Mouse (Mus musculus): Measurements from ENCODE around the gene Actn3. TPM values are rescaled to one million over a fixed set of nuclear protein-coding genes. Genes with fewer than 3 reads are reported as not detected.

Actn3 gene
- polyA plus RNA-seq, 1 experiment from 2014 or later: 9.9 TPM

DNA sequence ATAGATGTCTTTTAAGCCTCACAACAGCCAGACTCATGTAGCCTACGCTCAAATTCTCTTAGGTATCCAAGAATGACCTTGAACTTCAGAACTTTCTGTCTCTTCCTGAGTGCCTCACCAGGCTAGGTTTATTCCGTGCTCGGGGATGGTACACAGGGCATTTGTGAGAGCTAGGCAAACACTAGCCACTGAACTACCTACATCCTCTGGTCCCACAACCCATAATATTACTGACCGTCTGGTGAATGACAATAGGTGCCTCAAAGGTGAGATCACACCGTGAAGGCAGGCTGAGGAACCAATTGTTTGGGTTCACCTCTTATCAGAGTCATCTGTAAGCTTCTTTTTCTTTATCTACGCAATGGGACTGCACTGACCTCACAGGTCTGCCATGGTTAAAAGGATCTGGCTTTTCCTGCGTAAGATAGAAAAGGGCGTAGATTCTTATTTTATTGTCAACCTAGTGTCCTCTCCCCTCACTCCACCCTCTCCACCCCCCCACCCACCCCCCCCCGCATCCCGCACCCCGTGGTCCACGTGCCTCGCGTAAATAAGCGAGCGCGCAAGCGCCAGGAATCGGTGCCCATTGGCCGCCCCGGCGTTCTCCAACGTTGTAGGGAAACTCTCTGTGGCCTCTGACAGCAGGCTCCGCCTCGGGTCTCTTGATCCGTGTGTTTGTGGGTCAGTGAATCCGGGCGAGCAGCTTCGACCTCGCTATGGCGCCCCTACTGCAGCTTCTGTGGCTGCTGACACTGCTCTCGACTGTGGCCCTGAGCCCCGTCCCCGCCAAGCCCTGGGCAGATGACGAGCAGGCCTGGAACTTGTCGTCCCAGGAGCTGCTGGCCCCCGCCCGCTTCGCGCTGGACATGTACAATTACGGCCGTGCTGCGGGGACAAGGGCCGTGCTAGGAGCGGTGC, 22.9 kb downstream of the Actn3 start, which contains the start of gene Ctsf:
Ctsf (plus strand) TSS at position 579 of the 918 bp plus-strand sequence.
- peak within 1 kb of the TSS; percentile 82 for H3K27ac ChIP-seq
- H3K36me3 ChIP-seq: no peaks in the 10 kb centered on the region

DNA sequence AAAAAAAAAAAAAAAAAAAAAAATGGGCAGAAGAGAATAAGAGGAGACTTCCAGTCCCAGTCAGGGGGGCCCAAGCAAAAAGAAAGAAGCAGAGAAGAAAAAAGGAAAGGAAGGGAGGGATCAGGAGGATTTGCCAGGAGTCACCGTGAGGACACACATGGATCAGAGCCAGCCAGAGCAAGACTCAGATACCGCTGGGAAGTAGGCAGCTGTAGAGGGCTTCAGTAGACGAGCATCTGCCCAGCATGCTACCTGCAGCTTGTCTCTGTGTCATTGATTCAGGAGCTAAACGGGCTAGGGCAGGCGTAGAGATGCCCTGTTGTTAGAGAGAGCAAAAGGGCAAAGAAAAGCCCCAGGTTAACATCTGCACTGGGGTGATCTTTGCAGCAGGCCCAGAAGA, 27.4 kb downstream of the Actn3 start:
- no peak for DNase-seq (ENCODE audit: low spot score)
- Histone ChIP-seq H3K4me3 (no peak overlapping the region), H3K27me3 (ENCODE audit: insufficient read depth, poor library complexity, severe bottlenecking) (peaks cover 12% of the 10 kb centered on the region; the same call in 1 of the 2 replicates), H3K9me3 (no peaks in the 10 kb centered on the region), H3K27ac (no peak overlapping the region), H3K36me3 (no peaks in the 10 kb centered on the region), H3K4me1 (peaks cover 9% of the 10 kb centered on the region)
- 41% methylated on average over 5 of the region's 5 CpGs for WGBS

More for the DNA sequence above, 22.9 kb downstream of the Actn3 start, which contains the start of gene Ctsf:
- WGBS: 3% methylated on average over 45 of the region's 45 CpGs
- peak; percentile 90 for DNase-seq (ENCODE audit: low spot score)
- H3K27me3 ChIP-seq (ENCODE audit: insufficient read depth, poor library complexity, severe bottlenecking): peaks cover 32% of the 10 kb centered on the region
- H3K4me1 ChIP-seq: peaks cover 16% of the 10 kb centered on the region
- H3K4me3 ChIP-seq: peak within 1 kb of the TSS; percentile 71
- H3K9me3 ChIP-seq: no peaks in the 10 kb centered on the region

DNA sequence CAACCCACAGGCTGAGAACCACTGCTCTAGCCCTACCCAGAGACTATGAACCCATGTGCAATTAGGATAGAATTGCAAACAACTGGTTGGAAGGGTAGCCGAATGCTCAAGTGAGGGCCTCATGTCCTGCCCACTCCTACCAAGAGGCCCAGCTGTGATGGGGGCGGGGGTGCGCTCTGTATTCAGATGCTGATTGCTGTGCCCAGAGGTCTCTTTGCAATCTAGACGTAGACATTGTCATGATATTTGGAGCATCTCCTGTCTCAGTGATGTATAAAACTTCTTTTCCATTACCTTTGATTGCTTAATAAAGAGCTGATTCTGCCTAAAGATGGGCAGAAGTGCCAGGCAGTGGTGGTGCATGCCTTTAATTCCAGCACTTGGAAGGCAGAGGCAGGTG, 27.9 kb downstream of the Actn3 start:
- no peak for DNase-seq (ENCODE audit: low spot score)
- peaks cover 12% of the 10 kb centered on the region; the same call in 1 of the 2 replicates for H3K27me3 ChIP-seq (ENCODE audit: insufficient read depth, poor library complexity, severe bottlenecking)
- WGBS: 49% methylated on average over 4 of the region's 4 CpGs
- no peak overlapping the region for H3K27ac ChIP-seq
- no peaks in the 10 kb centered on the region for H3K9me3 ChIP-seq
- H3K4me1 ChIP-seq: peaks cover 5% of the 10 kb centered on the region
- H3K36me3 ChIP-seq: no peaks in the 10 kb centered on the region
- H3K4me3 ChIP-seq: no peak overlapping the region

DNA sequence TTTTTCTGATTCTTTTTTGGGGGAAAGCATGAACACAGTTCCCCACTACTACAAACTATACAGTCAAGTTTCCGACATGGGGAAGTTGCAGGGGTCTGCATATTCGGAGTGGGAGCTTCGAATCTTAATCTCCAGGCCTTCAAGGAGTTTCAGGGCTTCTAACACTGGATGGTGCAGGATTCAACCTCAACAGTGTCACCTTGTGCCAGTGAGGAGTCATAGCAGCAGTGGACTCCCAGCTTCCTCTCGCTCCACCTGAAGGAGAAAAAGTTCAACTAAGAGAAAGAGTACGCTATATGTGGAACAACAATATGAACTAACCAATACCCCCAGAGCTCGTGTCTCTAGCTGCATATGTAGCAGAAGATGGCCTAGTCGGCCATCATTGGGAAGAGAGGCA, 30.2 kb downstream of the Actn3 start:
- no peak overlapping the region for H3K27ac ChIP-seq
- no peaks in the 10 kb centered on the region for H3K36me3 ChIP-seq
- no peaks in the 10 kb centered on the region for H3K4me1 ChIP-seq
- H3K9me3 ChIP-seq: no peaks in the 10 kb centered on the region
- WGBS: 26% methylated on average over 7 of the region's 7 CpGs
- peaks cover 13% of the 10 kb centered on the region; the same call in 1 of the 2 replicates for H3K27me3 ChIP-seq (ENCODE audit: insufficient read depth, poor library complexity, severe bottlenecking)
- no peak for DNase-seq (ENCODE audit: low spot score)
- H3K4me3 ChIP-seq: no peak overlapping the region

DNA sequence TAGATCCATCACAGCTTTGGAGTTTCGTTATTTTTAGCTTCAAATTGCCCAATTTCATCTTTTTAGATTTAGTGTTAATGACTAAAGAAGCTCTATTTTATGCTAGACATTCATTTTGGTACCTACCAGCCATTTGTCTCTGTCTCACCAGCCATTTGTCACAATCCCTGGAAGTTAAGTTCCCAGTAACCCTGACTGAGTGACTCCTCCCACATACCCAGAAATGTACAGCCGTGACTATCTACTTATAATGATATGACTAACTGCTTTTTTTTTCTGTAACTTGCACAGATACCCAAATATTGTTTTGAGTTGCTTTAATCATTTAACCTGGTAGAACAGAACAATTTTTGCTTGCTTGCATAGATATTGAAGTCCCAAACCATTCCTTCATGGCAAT, 31.9 kb downstream of the Actn3 start:
- H3K27me3 ChIP-seq (ENCODE audit: insufficient read depth, poor library complexity, severe bottlenecking): peaks cover 22% of the 10 kb centered on the region

GRCm38 (mm10) chr19:4842611-4843010, 35.1 kb downstream of the Actn3 start:
- H3K9me3 ChIP-seq: no peaks in the 10 kb centered on the region

More for the DNA sequence above, 31.9 kb downstream of the Actn3 start:
- Histone ChIP-seq H3K4me1 (no peaks in the 10 kb centered on the region), H3K36me3 (no peaks in the 10 kb centered on the region), H3K27ac (no peak overlapping the region), H3K4me3 (no peak overlapping the region), H3K9me3 (no peaks in the 10 kb centered on the region)
- no peak for DNase-seq (ENCODE audit: low spot score)
- 51% methylated on average over 2 of the region's 2 CpGs for WGBS

DNA sequence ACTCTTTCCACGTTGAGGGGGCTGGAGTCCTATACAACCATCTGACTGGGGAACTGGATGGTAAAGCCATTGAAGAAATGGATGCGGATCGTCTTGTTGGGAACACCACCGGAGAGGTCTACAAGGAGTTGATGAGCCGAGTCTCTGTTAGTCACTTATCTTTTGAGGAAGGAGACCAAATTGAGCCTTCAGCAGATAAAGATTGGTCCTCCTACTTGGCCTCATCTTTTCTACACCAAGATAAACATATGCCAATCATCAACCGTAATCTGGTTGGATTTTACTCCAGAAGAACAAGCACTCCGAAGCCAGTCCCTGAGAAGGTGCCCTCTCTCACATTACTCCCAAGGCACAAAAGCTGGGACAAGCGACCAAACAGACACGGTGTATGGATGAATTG, 36.9 kb downstream of the Actn3 start:
- Histone ChIP-seq H3K27ac (no peak overlapping the region), H3K36me3 (0 out of 2 replicates have a peak, but pooled peaks cover 2% of the 10 kb centered on the region), H3K4me3 (no peak overlapping the region), H3K27me3 (ENCODE audit: insufficient read depth, poor library complexity, severe bottlenecking) (peaks cover 28% of the 10 kb centered on the region), H3K9me3 (no peaks in the 10 kb centered on the region), H3K4me1 (peaks cover 15% of the 10 kb centered on the region; the same call in 1 of the 2 replicates)
- no peak for DNase-seq (ENCODE audit: low spot score)
- WGBS: 73% methylated on average over 9 of the region's 9 CpGs

More at GRCm38 (mm10) chr19:4842611-4843010, 35.1 kb downstream of the Actn3 start:
- no peak for DNase-seq (ENCODE audit: low spot score)
- H3K4me3 ChIP-seq: no peak overlapping the region
- H3K4me1 ChIP-seq: peaks cover 15% of the 10 kb centered on the region; the same call in 1 of the 2 replicates
- no peaks in the 10 kb centered on the region for H3K36me3 ChIP-seq
- H3K27me3 ChIP-seq (ENCODE audit: insufficient read depth, poor library complexity, severe bottlenecking): peaks cover 28% of the 10 kb centered on the region
- H3K27ac ChIP-seq: no peak overlapping the region
- 60% methylated on average over 2 of the region's 2 CpGs for WGBS

- H3K4me3 ChIP-seq: peak within 1 kb of the TSS; percentile 70
- H3K4me1 ChIP-seq: peaks cover 15% of the 10 kb centered on the region; the same call in 1 of the 2 replicates
- peaks cover 6% of the 10 kb centered on the region; the same call in 1 of the 2 replicates for H3K36me3 ChIP-seq
- peaks cover 28% of the 10 kb centered on the region for H3K27me3 ChIP-seq (ENCODE audit: insufficient read depth, poor library complexity, severe bottlenecking)
- H3K9me3 ChIP-seq: no peaks in the 10 kb centered on the region
- DNase-seq (ENCODE audit: low spot score): peak; percentile 98
- under 1% methylated on average over 25 of the region's 25 CpGs for WGBS
- H3K27ac ChIP-seq: peak within 1 kb of the TSS; percentile 86
These were observed 38.6 kb downstream of the Actn3 start, which contains the start of the genes Ccs and Ccdc87 for GRCm38 (mm10) chr19:4839149-4839548. Ccs (minus strand) TSS chr19:4839332. Ccdc87 (plus strand) TSS chr19:4839366.

GRCm38 (mm10) chr19:4838526-4839140, 39.1 kb downstream of the Actn3 start:
- peak overlapping the region; percentile 86 for H3K27ac ChIP-seq
- H3K36me3 ChIP-seq: peaks cover 9% of the 10 kb centered on the region; the same call in 1 of the 2 replicates
- WGBS: 36% methylated on average over 10 of the region's 10 CpGs
- peaks cover 28% of the 10 kb centered on the region for H3K27me3 ChIP-seq (ENCODE audit: insufficient read depth, poor library complexity, severe bottlenecking)
- peak overlapping the region; percentile 70 for H3K4me3 ChIP-seq
- DNase-seq (ENCODE audit: low spot score): no peak
- H3K9me3 ChIP-seq: no peaks in the 10 kb centered on the region
- peaks cover 15% of the 10 kb centered on the region; the same call in 1 of the 2 replicates for H3K4me1 ChIP-seq

GRCm38 (mm10) chr19:4837049-4837448, 40.7 kb downstream of the Actn3 start:
- peaks cover 24% of the 10 kb centered on the region for H3K27me3 ChIP-seq (ENCODE audit: insufficient read depth, poor library complexity, severe bottlenecking)
- peaks cover 23% of the 10 kb centered on the region; the same call in 1 of the 2 replicates for H3K36me3 ChIP-seq
- H3K27ac ChIP-seq: no peak overlapping the region
- H3K9me3 ChIP-seq: no peaks in the 10 kb centered on the region
- WGBS: 94% methylated on average over 6 of the region's 6 CpGs
- DNase-seq (ENCODE audit: low spot score): no peak
- peaks cover 15% of the 10 kb centered on the region; the same call in 1 of the 2 replicates for H3K4me1 ChIP-seq
- H3K4me3 ChIP-seq: no peak overlapping the region

DNA sequence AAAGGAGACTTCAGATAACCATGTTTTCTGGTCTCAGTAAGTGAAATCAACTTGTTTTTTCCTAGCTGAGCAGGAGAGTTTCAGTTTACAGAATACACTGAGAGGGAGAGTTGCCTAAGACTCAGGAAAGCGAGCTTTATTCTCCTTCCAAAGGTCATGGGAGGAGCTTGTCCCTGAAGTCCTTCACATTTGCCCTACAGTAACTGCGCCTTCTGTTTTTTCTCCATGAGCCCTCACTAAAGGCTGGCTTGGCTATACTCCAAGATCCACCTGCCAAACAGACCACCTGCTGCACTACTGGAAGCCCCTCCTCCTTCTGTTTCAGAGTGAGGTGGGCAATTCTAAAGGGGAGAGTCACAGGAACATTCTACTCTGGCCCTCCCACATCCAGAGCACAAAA, 41.6 kb downstream of the Actn3 start:
- H3K27me3 ChIP-seq (ENCODE audit: insufficient read depth, poor library complexity, severe bottlenecking): peaks cover 15% of the 10 kb centered on the region
- no peak overlapping the region for H3K27ac ChIP-seq
- peaks cover 26% of the 10 kb centered on the region; the same call in 1 of the 2 replicates for H3K36me3 ChIP-seq
- no peak overlapping the region for H3K4me3 ChIP-seq
- WGBS: 85% methylated on average over 2 of the region's 2 CpGs
- no peaks in the 10 kb centered on the region for H3K9me3 ChIP-seq
- no peak for DNase-seq (ENCODE audit: low spot score)
- peaks cover 15% of the 10 kb centered on the region; the same call in 1 of the 2 replicates for H3K4me1 ChIP-seq

- Histone ChIP-seq H3K36me3 (peaks cover 33% of the 10 kb centered on the region; the same call in 1 of the 2 replicates), H3K4me3 (no peak overlapping the region), H3K9me3 (no peaks in the 10 kb centered on the region), H3K27me3 (ENCODE audit: insufficient read depth, poor library complexity, severe bottlenecking) (no peaks in the 10 kb centered on the region), H3K4me1 (peaks cover 9% of the 10 kb centered on the region; the same call in 1 of the 2 replicates), H3K27ac (no peak overlapping the region)
- no peak for DNase-seq (ENCODE audit: low spot score)
- WGBS: 86% methylated on average over 8 of the region's 8 CpGs
These were observed 43.7 kb downstream of the Actn3 start for GRCm38 (mm10) chr19:4833977-4834376.

Measured in heart, embryonic 10.5 days (tissue).